Mouse (Mus musculus): ENCODE results near the gene 1700011L22Rik. TPM values are rescaled to one million over a fixed set of nuclear protein-coding genes. Genes with fewer than 3 reads are reported as not detected.

Gene 1700011L22Rik
- polyA plus RNA-seq, 1 experiment from 2014 or later = not detected

- ATAC-seq = no peak
- H3K4me1 ChIP-seq (replicated peaks; ENCODE audit: control insufficient read depth, insufficient read depth, low read length) = peaks cover 5% of the 10 kb centered on the region; the same call in 1 of the 2 replicates
- no peak overlapping the region for H3K27ac ChIP-seq (ENCODE audit: low read length)
- no peak overlapping the region for H3K4me3 ChIP-seq (replicated peaks; ENCODE audit: low read length)
- H3K27me3 ChIP-seq (replicated peaks; ENCODE audit: control insufficient read depth, insufficient read depth, low read length) = no peaks in the 10 kb centered on the region
- 91% methylated on average over 3 of the region's 3 CpGs for WGBS
- H3K9me3 ChIP-seq (ENCODE audit: control insufficient read depth, low read length) = no peaks in the 10 kb centered on the region
- no peak overlapping the region for H3K9ac ChIP-seq (replicated peaks; ENCODE audit: low read depth, low read length)
- H3K4me2 ChIP-seq (ENCODE audit: low read length) = no peak overlapping the region
- H3K36me3 ChIP-seq (ENCODE audit: control insufficient read depth, insufficient read depth) = 0 out of 2 replicates have a peak, but pooled peaks cover 3% of the 10 kb centered on the region
Measured at GRCm38 (mm10) chr8:79286424-79286823, 38.1 kb upstream of the 1700011L22Rik start.

GRCm38 (mm10) chr8:79284626-79285025 lies 36.3 kb upstream of the 1700011L22Rik start:
- Histone ChIP-seq H3K4me2 (ENCODE audit: low read length) (no peak overlapping the region), H3K9me3 (ENCODE audit: control insufficient read depth, low read length) (no peaks in the 10 kb centered on the region), H3K4me1 (replicated peaks; ENCODE audit: control insufficient read depth, insufficient read depth, low read length) (no peaks in the 10 kb centered on the region), H3K4me3 (replicated peaks; ENCODE audit: low read length) (no peak overlapping the region), H3K27me3 (replicated peaks; ENCODE audit: control insufficient read depth, insufficient read depth, low read length) (no peaks in the 10 kb centered on the region), H3K9ac (replicated peaks; ENCODE audit: low read depth, low read length) (no peak overlapping the region), H3K27ac (ENCODE audit: low read length) (no peak overlapping the region), H3K36me3 (ENCODE audit: control insufficient read depth, insufficient read depth) (peaks cover 9% of the 10 kb centered on the region)
- WGBS = 97% methylated on average over 3 of the region's 3 CpGs
- no peak for ATAC-seq

- Histone ChIP-seq H3K36me3 (ENCODE audit: control insufficient read depth, insufficient read depth) (peaks cover 13% of the 10 kb centered on the region), H3K9me3 (ENCODE audit: control insufficient read depth, low read length) (no peaks in the 10 kb centered on the region), H3K9ac (replicated peaks; ENCODE audit: low read depth, low read length) (no peak overlapping the region), H3K4me2 (ENCODE audit: low read length) (no peak overlapping the region), H3K27ac (ENCODE audit: low read length) (no peak overlapping the region), H3K27me3 (replicated peaks; ENCODE audit: control insufficient read depth, insufficient read depth, low read length) (no peaks in the 10 kb centered on the region), H3K4me3 (replicated peaks; ENCODE audit: low read length) (no peak overlapping the region), H3K4me1 (replicated peaks; ENCODE audit: control insufficient read depth, insufficient read depth, low read length) (no peaks in the 10 kb centered on the region)
- no peak for ATAC-seq
- 96% methylated on average over 6 of the region's 6 CpGs for WGBS
Measured at GRCm38 (mm10) chr8:79281376-79281890, 33.1 kb upstream of the 1700011L22Rik start.

- Histone ChIP-seq H3K9me3 (ENCODE audit: control insufficient read depth, low read length) (no peaks in the 10 kb centered on the region), H3K4me2 (ENCODE audit: low read length) (no peak overlapping the region), H3K27me3 (replicated peaks; ENCODE audit: control insufficient read depth, insufficient read depth, low read length) (no peaks in the 10 kb centered on the region), H3K4me1 (replicated peaks; ENCODE audit: control insufficient read depth, insufficient read depth, low read length) (no peaks in the 10 kb centered on the region), H3K9ac (replicated peaks; ENCODE audit: low read depth, low read length) (no peak overlapping the region), H3K4me3 (replicated peaks; ENCODE audit: low read length) (no peak overlapping the region), H3K27ac (ENCODE audit: low read length) (no peak overlapping the region), H3K36me3 (ENCODE audit: control insufficient read depth, insufficient read depth) (peaks cover 22% of the 10 kb centered on the region)
- 89% methylated on average over 8 of the region's 8 CpGs for WGBS
- no peak for ATAC-seq
Measured at GRCm38 (mm10) chr8:79277264-79277870, 29.0 kb upstream of the 1700011L22Rik start.

- no peaks in the 10 kb centered on the region for H3K27me3 ChIP-seq (replicated peaks; ENCODE audit: control insufficient read depth, insufficient read depth, low read length)
- H3K9me3 ChIP-seq (ENCODE audit: control insufficient read depth, low read length) = no peaks in the 10 kb centered on the region
- 94% methylated on average over 10 of the region's 10 CpGs for WGBS
- H3K9ac ChIP-seq (replicated peaks; ENCODE audit: low read depth, low read length) = no peak overlapping the region
- H3K36me3 ChIP-seq (ENCODE audit: control insufficient read depth, insufficient read depth) = peaks cover 26% of the 10 kb centered on the region
- H3K4me3 ChIP-seq (replicated peaks; ENCODE audit: low read length) = no peak overlapping the region
- no peaks in the 10 kb centered on the region for H3K4me1 ChIP-seq (replicated peaks; ENCODE audit: control insufficient read depth, insufficient read depth, low read length)
- no peak overlapping the region for H3K4me2 ChIP-seq (ENCODE audit: low read length)
- no peak overlapping the region for H3K27ac ChIP-seq (ENCODE audit: low read length)
- ATAC-seq = no peak
Measured at GRCm38 (mm10) chr8:79274940-79275339, 26.6 kb upstream of the 1700011L22Rik start.

GRCm38 (mm10) chr8:79273776-79274175 lies 25.4 kb upstream of the 1700011L22Rik start:
- peaks cover 33% of the 10 kb centered on the region for H3K36me3 ChIP-seq (ENCODE audit: control insufficient read depth, insufficient read depth)

GRCm38 (mm10) chr8:79272676-79273075 lies 24.3 kb upstream of the 1700011L22Rik start:
- H3K9ac ChIP-seq (replicated peaks; ENCODE audit: low read depth, low read length) = no peak overlapping the region
- H3K4me2 ChIP-seq (ENCODE audit: low read length) = no peak overlapping the region
- ATAC-seq = no peak
- H3K9me3 ChIP-seq (ENCODE audit: control insufficient read depth, low read length) = no peaks in the 10 kb centered on the region
- H3K27me3 ChIP-seq (replicated peaks; ENCODE audit: control insufficient read depth, insufficient read depth, low read length) = no peaks in the 10 kb centered on the region
- peaks cover 37% of the 10 kb centered on the region for H3K36me3 ChIP-seq (ENCODE audit: control insufficient read depth, insufficient read depth)
- WGBS = 68% methylated on average over 4 of the region's 4 CpGs
- H3K4me1 ChIP-seq (replicated peaks; ENCODE audit: control insufficient read depth, insufficient read depth, low read length) = no peaks in the 10 kb centered on the region
- H3K27ac ChIP-seq (ENCODE audit: low read length) = no peak overlapping the region
- H3K4me3 ChIP-seq (replicated peaks; ENCODE audit: low read length) = no peak overlapping the region

More at GRCm38 (mm10) chr8:79273776-79274175, 25.4 kb upstream of the 1700011L22Rik start:
- H3K9me3 ChIP-seq (ENCODE audit: control insufficient read depth, low read length) = no peaks in the 10 kb centered on the region
- H3K27ac ChIP-seq (ENCODE audit: low read length) = no peak overlapping the region
- no peak for ATAC-seq
- 92% methylated on average over 6 of the region's 6 CpGs for WGBS
- no peaks in the 10 kb centered on the region for H3K4me1 ChIP-seq (replicated peaks; ENCODE audit: control insufficient read depth, insufficient read depth, low read length)
- no peak overlapping the region for H3K4me3 ChIP-seq (replicated peaks; ENCODE audit: low read length)
- H3K9ac ChIP-seq (replicated peaks; ENCODE audit: low read depth, low read length) = no peak overlapping the region
- no peak overlapping the region for H3K4me2 ChIP-seq (ENCODE audit: low read length)
- H3K27me3 ChIP-seq (replicated peaks; ENCODE audit: control insufficient read depth, insufficient read depth, low read length) = no peaks in the 10 kb centered on the region

GRCm38 (mm10) chr8:79268921-79269320 lies 20.6 kb upstream of the 1700011L22Rik start:
- Histone ChIP-seq H3K4me3 (replicated peaks; ENCODE audit: low read length) (no peak overlapping the region), H3K4me1 (replicated peaks; ENCODE audit: control insufficient read depth, insufficient read depth, low read length) (no peaks in the 10 kb centered on the region), H3K4me2 (ENCODE audit: low read length) (no peak overlapping the region), H3K27ac (ENCODE audit: low read length) (no peak overlapping the region), H3K9ac (replicated peaks; ENCODE audit: low read depth, low read length) (no peak overlapping the region), H3K27me3 (replicated peaks; ENCODE audit: control insufficient read depth, insufficient read depth, low read length) (no peaks in the 10 kb centered on the region), H3K36me3 (ENCODE audit: control insufficient read depth, insufficient read depth) (peaks cover 35% of the 10 kb centered on the region), H3K9me3 (ENCODE audit: control insufficient read depth, low read length) (no peaks in the 10 kb centered on the region)
- WGBS = 92% methylated on average over 7 of the region's 7 CpGs
- no peak for ATAC-seq

- no peak overlapping the region for H3K4me2 ChIP-seq (ENCODE audit: low read length)
- no peaks in the 10 kb centered on the region for H3K4me1 ChIP-seq (replicated peaks; ENCODE audit: control insufficient read depth, insufficient read depth, low read length)
- H3K27ac ChIP-seq (ENCODE audit: low read length) = no peak overlapping the region
- ATAC-seq = no peak
- no peak overlapping the region for H3K4me3 ChIP-seq (replicated peaks; ENCODE audit: low read length)
- no peaks in the 10 kb centered on the region for H3K27me3 ChIP-seq (replicated peaks; ENCODE audit: control insufficient read depth, insufficient read depth, low read length)
- H3K36me3 ChIP-seq (ENCODE audit: control insufficient read depth, insufficient read depth) = peaks cover 3% of the 10 kb centered on the region; the same call in 1 of the 2 replicates
- no peaks in the 10 kb centered on the region for H3K9me3 ChIP-seq (ENCODE audit: control insufficient read depth, low read length)
- H3K9ac ChIP-seq (replicated peaks; ENCODE audit: low read depth, low read length) = no peak overlapping the region
- 92% methylated on average over 5 of the region's 5 CpGs for WGBS
Measured at GRCm38 (mm10) chr8:79261920-79262319, 13.6 kb upstream of the 1700011L22Rik start.
